Mouse (Mus musculus) neural tube, embryonic 10.5 days (tissue): ENCODE measurements around the gene Myo1h.
A peak's percentile ranks its signal among the peaks of the same experiment; 100 is the strongest.

Experiments used
- DNase-seq: peaks from one replicate; pipeline ENCODE4 v3.0.0-alpha.2; 2017; ENCODE audit warnings: low spot score; ENCODE audit errors: extremely low spot score

Myo1h gene

GRCm38 (mm10) chr5:114383184-114383904 is 94.4 kb downstream of the Myo1h start:
- peak; percentile 40 for DNase-seq

GRCm38 (mm10) chr5:114384448-114384847 is 95.5 kb downstream of the Myo1h start:
- DNase-seq, result no peak

DNA sequence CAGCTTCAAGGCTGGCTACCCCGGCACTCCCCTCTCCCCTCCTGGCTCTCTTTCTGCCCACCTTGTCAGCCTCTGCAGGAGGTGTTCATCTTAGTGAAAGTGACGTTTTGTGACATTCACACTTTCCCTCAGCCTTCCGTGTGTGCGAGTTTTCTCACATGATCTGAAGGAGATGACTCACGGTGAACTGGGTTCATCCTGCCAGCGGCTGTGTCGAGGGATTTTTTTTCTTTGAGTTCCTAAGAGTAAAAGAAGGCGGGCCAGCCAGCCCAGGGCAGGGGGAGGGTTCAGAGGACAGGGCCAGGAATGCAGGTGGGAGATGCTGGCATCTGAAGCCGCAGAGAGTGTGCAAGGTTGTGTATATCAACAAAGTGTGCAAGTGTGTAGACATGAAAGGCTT is 104.2 kb downstream of the Myo1h start:
- no peak for DNase-seq

- no peak for DNase-seq
These were observed 117.6 kb downstream of the Myo1h start for GRCm38 (mm10) chr5:114406592-114406991.

DNA sequence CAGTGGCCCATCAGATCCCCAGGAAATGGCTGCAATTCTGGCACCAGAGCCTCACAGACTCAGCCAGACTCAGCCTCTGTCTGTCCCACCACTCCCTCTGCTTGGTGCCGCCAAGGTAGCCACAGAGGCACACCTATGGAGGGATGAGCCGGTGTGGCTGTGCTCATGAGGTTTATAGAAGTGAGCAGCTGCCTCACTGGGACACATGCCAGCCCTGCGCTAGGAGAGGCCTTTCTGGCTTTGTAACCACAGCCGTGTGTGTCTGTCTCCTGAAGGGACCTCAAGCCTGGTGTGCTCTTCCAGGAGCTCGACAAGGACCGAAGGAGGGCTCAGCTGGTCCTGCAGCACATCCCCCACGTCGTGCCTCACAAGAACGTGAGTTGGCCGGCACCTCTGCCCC is 118.3 kb downstream of the Myo1h start:
- no peak for DNase-seq

DNA sequence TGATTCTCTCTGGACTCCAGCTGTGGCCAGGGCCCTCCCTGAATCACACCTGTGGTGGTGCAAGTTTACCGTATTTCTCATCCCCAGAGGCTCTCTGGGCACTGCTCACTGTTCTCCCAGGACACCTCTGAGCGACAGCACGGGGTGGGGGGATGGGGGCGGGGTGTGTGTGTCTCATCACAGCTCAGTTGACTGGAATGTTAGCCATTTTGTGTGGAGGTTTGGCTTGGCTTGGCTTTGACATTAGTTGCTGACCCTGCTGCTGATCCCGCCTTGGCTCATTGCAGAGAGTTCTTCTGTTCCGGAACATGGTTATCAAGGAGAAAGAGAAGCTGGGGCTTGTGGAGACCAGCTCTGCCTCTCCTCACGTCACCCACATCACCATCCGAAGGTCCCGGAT is 118.8 kb downstream of the Myo1h start:
- DNase-seq, result no peak

GRCm38 (mm10) chr5:114408846-114409245 is 119.9 kb downstream of the Myo1h start:
- no peak for DNase-seq

DNA sequence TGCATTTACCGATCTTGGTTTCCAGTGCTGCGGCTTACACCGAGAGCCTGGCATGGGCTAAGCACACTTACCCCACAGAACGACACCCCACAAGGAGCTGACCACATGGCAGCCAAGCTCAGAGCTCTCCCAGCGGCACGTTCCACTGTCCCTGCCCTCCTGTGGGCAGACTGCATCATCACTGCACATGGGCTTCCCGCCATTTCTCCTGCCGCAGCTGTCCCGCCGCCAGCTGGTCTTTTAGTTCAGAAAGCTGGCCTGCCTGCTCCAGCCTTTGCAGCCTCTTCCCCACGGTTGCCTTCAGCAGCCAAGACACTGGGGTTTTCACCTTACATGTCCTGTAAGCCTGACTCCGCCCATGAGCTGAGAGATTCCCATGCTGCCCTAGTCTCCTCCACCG is 121.5 kb downstream of the Myo1h start:
- DNase-seq, result no peak

- DNase-seq, result no peak
These were observed 123.5 kb downstream of the Myo1h start for GRCm38 (mm10) chr5:114412361-114412998.

GRCm38 (mm10) chr5:114413067-114413735 is 124.2 kb downstream of the Myo1h start:
- DNase-seq, result no peak
